Mouse (Mus musculus) liver, embryonic 14.5 days (tissue): Measurements from ENCODE around the gene Gm28051. TPM values are rescaled to one million over a fixed set of nuclear protein-coding genes. Genes with fewer than 3 reads are reported as not detected.

Experiments
- ATAC-seq: fragments of 200-750 bp; cut with Nextera tagmentation; 2 replicates; pipeline ENCODE4 v1.8.0; 2017; ENCODE audit warnings: moderate number of reproducible peaks, mild to moderate bottlenecking, moderate library complexity; ENCODE audit not compliant: insufficient read depth
- DNase-seq, 3 experiments: peaks; one replicate each; pipeline ENCODE4 v3.0.0-alpha.2; 2012 to 2013; ENCODE audit warnings: low read depth in 3 of 3, low spot score in 3 of 3
- H3K27ac ChIP-seq: fragments of 300-500 bp; sonication (generic); 2 replicates; pipeline ENCODE4 v1.5.1; 2014; ENCODE audit warnings: moderate library complexity, mild to moderate bottlenecking, control low read depth, inconsistent platforms
- H3K27me3 ChIP-seq: fragments of 300-500 bp; sonication (generic); 2 replicates; pipeline ENCODE4 v1.6.1; 2014; ENCODE audit warnings: mild to moderate bottlenecking, low read length, moderate library complexity; ENCODE audit not compliant: control insufficient read depth, insufficient read depth
- H3K36me3 ChIP-seq: fragments of 300-500 bp; sonication (generic); replicated peaks from 2 replicates; pipeline ENCODE4 v1.6.1; 2014; ENCODE audit warnings: low read depth; ENCODE audit not compliant: control insufficient read depth, insufficient read depth
- H3K4me1 ChIP-seq, 2 experiments: fragments of 200-500 bp in 1 of 2; fragments of 300-500 bp in 1 of 2; sonication (generic) in 1 of 2; replicated peaks; 2 replicates each; pipeline ENCODE4 v1.6.1; 2012 to 2014; ENCODE audit warnings: antibody characterized with exemption in 1 of 2, inconsistent platforms in 1 of 2, low read length in 1 of 2; ENCODE audit not compliant: control insufficient read depth in 2 of 2, insufficient read depth in 2 of 2
- H3K4me2 ChIP-seq: fragments of 300-500 bp; sonication (generic); 2 replicates; pipeline ENCODE4 v1.6.1; 2014; ENCODE audit warnings: low read depth, mild to moderate bottlenecking, control low read depth, moderate library complexity
- H3K4me3 ChIP-seq, 2 experiments: fragments of 200-500 bp in 1 of 2; fragments of 300-500 bp in 1 of 2; sonication (generic) in 1 of 2; 2 replicates each; pipeline ENCODE4 v1.5.1; 2012 to 2014; ENCODE audit warnings: low read depth in 2 of 2, low read length in 2 of 2, mild to moderate bottlenecking in 2 of 2, control low read depth in 1 of 2, inconsistent platforms in 1 of 2, moderate library complexity in 1 of 2; ENCODE audit not compliant: insufficient read depth in 1 of 2
- H3K9ac ChIP-seq: fragments of 300-500 bp; sonication (generic); replicated peaks from 2 replicates; pipeline ENCODE4 v1.6.1; 2014; ENCODE audit warnings: mild to moderate bottlenecking, control low read depth, moderate library complexity
- H3K9me3 ChIP-seq: fragments of 300-500 bp; sonication (generic); 2 replicates; pipeline ENCODE4 v1.6.1; 2016; ENCODE audit warnings: low read length, mixed read lengths; ENCODE audit not compliant: control insufficient read depth
- CTCF ChIP-seq: IDR thresholded peaks from 2 replicates; pipeline ENCODE4 v1.5.1; 2016; ENCODE audit warnings: antibody characterized with exemption, low read depth, control low read depth
- EP300 ChIP-seq: IDR thresholded peaks from 2 replicates; pipeline ENCODE4 v1.6.1; 2016; ENCODE audit warnings: antibody characterized with exemption, low read depth
- WGBS: fragments of 180-500 bp; shearing (Covaris S2); extraction: QIAGEN DNeasy Blood & Tissue Kit; methylation state at CpG from one replicate; pipeline ENCODE4 v1.1.7; 2014; ENCODE audit not compliant: insufficient replicate concordance; 5-methylcytosine and 5-hydroxymethylcytosine counted together
- polyA plus RNA-seq, 2 experiments: library from polyadenylated mRNA; depleted of rRNA in 1 of 2; stranded (reverse) in 1 of 2; unstranded in 1 of 2; fragments of >200 nt; fragmentation: Nextera tagmentation in 1 of 2; extraction: Ambion mirVana in 1 of 2; gene quantifications; 2 replicates each; pipeline versions ENCODE4 v1.2.1 to v1.2.3; 2012 to 2014

The Gm28051 gene
- polyA plus RNA-seq (2012; rRNA removed) (not detected in 2 replicates), polyA plus RNA-seq (2014; fragmentation: Nextera tagmentation; extraction: Ambion mirVana) (not detected in 2 replicates)

DNA sequence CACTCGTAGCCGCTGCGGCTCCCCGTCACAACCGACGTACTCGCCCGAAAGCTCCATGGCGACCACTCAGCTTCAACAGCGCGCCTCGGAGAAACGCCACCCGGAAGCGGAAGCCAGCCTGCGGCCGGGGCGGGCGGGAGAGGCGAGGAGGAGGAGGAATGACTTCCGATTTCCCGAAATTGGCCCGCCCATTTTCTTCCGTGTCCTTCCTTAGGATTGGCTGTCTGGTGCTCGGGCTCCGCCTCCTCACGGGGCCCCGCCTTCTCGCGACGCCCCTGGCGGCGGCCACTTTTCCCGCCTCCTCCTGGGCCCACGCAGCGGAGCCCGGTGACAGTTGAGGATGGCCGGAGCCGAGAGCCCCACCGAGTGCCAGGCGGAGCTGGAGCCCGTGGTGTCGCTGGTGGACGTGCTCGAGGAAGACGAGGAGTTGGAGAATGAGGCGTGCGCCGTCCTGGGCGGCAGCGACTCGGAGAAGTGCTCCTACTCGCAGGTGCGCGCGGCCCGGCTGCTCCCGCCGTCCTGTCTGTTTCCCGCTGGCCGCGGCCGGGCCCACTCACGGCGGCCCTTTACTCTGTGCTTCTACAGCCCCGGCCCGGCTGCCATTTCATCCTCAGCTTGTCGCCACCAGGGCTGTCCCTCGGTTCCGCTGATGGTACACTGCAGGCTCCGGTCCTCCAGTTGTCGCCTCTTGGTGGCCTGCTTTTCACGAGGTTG lies at the start of gene Gm28051, which contains the start of the genes Gon7 and Ubr7:
Gene Gm28051 (minus strand): TSS at position 77 of the 714 bp plus-strand sequence.
Gene Gon7 (minus strand): TSS at position 115 of the 714 bp plus-strand sequence.
Gene Ubr7 (plus strand): TSS at position 279 of the 714 bp plus-strand sequence.
- Histone ChIP-seq H3K9ac (peak within 1 kb of the TSS; percentile 79), H3K27ac (peak within 1 kb of the TSS; percentile 67), H3K4me3 (peak within 1 kb of the TSS; percentile 87 to 96), H3K4me1 (peaks cover 10 to 12% of the 10 kb centered on the region in 2 experiments), H3K36me3 (peaks cover 9% of the 10 kb centered on the region), H3K9me3 (no peaks in the 10 kb centered on the region), H3K27me3 (no peaks in the 10 kb centered on the region), H3K4me2 (peak within 1 kb of the TSS; percentile 97)
- under 1% methylated on average over 73 of the region's 73 CpGs for WGBS
- TF ChIP-seq EP300 (no peak), CTCF (peak; percentile 71)
- DNase-seq (peak; percentile 95 to 97 (median 97)), ATAC-seq (peak; percentile 94)

DNA sequence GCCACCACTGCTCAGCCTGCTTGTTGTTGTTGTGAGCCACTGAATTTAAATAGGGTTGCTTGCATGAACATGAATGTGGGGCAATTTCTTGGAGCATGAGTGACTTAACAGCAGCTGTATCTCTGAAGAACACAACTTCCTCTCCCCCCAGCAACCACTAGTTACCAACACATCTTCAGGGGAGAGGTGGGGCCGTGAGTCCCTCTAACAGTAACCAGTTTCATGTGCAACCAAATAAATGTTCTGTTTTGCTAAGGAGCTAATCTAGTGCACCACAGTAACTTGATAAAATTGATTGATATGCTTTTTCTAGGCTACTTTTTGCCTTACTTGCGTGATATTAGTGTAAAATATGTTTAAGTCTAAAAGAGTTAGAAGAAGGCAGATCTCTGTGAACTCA lies 42.0 kb upstream of the Gm28051 start:
- Histone ChIP-seq H3K9ac (no peak overlapping the region), H3K4me1 (no peaks in the 10 kb centered on the region), H3K36me3 (peaks cover 3% of the 10 kb centered on the region; the same call in 1 of the 2 replicates), H3K4me2 (no peak overlapping the region), H3K9me3 (no peaks in the 10 kb centered on the region), H3K27ac (no peak overlapping the region), H3K4me3 (no peak overlapping the region), H3K27me3 (no peaks in the 10 kb centered on the region)
- DNase-seq (no peak), ATAC-seq (no peak)
- WGBS: 24% methylated on average over 2 of the region's 2 CpGs
- no peak for TF ChIP-seq CTCF
- no peak for TF ChIP-seq EP300

DNA sequence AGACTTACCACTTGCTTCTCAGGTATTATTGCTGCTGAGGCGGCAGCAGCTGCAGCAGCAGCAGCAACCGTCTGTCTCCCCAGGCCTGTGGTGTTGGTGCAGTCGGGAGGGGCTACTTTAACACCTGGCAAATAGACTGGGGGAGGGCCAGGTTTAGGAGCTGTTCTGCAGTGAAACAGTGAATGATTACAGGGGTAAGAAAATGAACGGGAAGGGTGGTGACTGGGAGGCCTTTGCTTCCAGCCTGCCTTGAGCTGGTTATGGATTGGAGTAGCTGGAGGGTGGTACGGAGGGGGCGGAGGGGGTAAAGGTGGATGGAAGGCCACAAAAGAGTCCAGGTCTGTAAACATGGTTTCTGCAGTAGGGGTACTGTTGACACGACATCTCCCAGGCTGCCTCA lies 30.4 kb upstream of the Gm28051 start:
- H3K36me3 ChIP-seq: peaks cover 25% of the 10 kb centered on the region
- H3K27me3 ChIP-seq: no peaks in the 10 kb centered on the region
- H3K9me3 ChIP-seq: no peaks in the 10 kb centered on the region
- H3K4me3 ChIP-seq: no peak overlapping the region
- DNase-seq (peak in 2 of 3 experiments; percentile 7 to 15), ATAC-seq (peak; percentile 72)
- peak overlapping the region; percentile 33; the same call in 1 of the 2 replicates for H3K27ac ChIP-seq
- H3K9ac ChIP-seq: no peak overlapping the region
- 0 out of 4 replicates have a peak, but pooled peaks cover 0 to 2% of the 10 kb centered on the region in 2 experiments for H3K4me1 ChIP-seq
- WGBS: 78% methylated on average over 7 of the region's 7 CpGs
- H3K4me2 ChIP-seq: peak overlapping the region; percentile 20; the same call in 1 of the 2 replicates
- TF ChIP-seq CTCF (no peak), EP300 (no peak)

DNA sequence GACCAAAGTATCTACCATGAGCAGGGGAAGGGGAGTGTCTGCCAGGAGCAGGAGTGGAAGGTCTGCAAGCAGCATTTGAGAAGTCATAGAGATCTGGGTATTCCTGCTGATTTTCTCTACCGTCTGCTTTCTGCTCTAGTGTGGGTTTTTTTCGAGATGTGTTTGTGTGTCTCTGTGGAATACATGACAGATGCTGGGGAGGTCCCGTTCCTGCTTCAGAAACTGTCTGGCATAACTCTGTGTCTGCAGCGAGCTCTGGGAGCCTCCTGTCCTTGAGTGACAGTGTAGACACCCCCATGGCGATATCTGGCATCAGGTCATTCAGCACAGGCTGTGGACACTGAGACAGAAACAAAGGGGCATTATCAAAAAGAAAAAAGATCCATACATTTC lies 28.0 kb upstream of the Gm28051 start:
- 83% methylated on average over 5 of the region's 5 CpGs for WGBS

DNA sequence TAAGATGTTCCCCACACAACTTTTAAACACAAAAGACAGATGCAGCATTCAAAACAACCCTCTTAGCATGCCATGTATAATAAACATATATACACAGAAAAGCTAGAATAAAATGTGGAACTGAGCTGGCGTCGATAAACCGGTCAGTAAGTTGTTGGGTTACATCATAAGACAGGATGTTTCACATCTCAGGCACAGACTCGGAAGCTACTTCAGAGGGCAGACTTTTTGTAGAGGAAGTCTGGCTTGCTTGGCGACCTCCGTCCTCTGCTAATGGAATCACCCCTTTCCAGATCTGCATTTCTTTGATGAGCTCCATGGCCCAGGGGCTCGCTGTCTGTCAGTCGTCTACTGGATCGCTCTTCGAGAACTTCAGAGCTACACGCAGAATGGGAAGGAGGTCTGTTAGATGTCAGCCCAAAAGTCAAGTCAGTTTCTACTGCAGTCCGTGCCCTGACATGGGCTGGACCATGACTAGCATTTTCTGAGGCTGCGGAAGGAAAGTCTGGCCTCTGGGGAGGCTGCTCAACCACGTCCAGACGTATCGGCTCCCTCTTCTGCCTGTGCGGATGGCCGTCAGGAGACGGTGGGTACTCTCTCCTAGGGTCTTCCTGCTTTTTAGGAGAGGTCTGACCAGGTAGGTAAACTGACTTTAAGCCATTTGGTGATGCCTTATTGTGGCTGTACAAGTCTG lies 27.5 kb upstream of the Gm28051 start:
- peaks cover 20% of the 10 kb centered on the region for H3K36me3 ChIP-seq
- TF ChIP-seq CTCF (no peak), EP300 (no peak)
- no peaks in the 10 kb centered on the region for H3K9me3 ChIP-seq
- H3K4me1 ChIP-seq: 0 out of 4 replicates have a peak, but pooled peaks cover 0 to 2% of the 10 kb centered on the region in 2 experiments
- no peak overlapping the region for H3K27ac ChIP-seq
- H3K4me3 ChIP-seq: no peak overlapping the region
- 82% methylated on average over 19 of the region's 19 CpGs for WGBS
- no peak for ATAC-seq
- H3K27me3 ChIP-seq: no peaks in the 10 kb centered on the region
- no peak overlapping the region for H3K9ac ChIP-seq
- DNase-seq: no peak
- H3K4me2 ChIP-seq: no peak overlapping the region

More for the DNA sequence above, 28.0 kb upstream of the Gm28051 start:
- H3K36me3 ChIP-seq: peaks cover 20% of the 10 kb centered on the region
- no peak overlapping the region for H3K4me3 ChIP-seq
- H3K27me3 ChIP-seq: no peaks in the 10 kb centered on the region
- H3K9me3 ChIP-seq: no peaks in the 10 kb centered on the region
- no peak for ATAC-seq
- no peak overlapping the region for H3K4me2 ChIP-seq
- 0 out of 4 replicates have a peak, but pooled peaks cover 0 to 2% of the 10 kb centered on the region in 2 experiments for H3K4me1 ChIP-seq
- no peak for TF ChIP-seq CTCF
- TF ChIP-seq EP300: no peak
- no peak overlapping the region for H3K27ac ChIP-seq
- DNase-seq: no peak
- H3K9ac ChIP-seq: no peak overlapping the region
